Mouse (Mus musculus): ENCODE measurements at regions not wholly inside any gene's neighbourhood (a gene's known extent, or its start where the extent isn't known, plus 50 kb on each side); places are given as distances from the start of the nearest gene placed in this dataset.

GRCm38 (mm10) chr17:72993134-72993533 is 75.0 kb downstream of the Lbh start:
- Histone ChIP-seq H3K36me3 (replicated peaks) (no peaks in the 10 kb centered on the region), H3K4me1 (replicated peaks) (no peaks in the 10 kb centered on the region), H3K9me3 (replicated peaks) (no peaks in the 10 kb centered on the region), H3K9ac (no peak overlapping the region), H3K4me3 (replicated peaks) (no peak overlapping the region), H3K27ac (replicated peaks) (no peak overlapping the region), H3K4me2 (no peak overlapping the region), H3K27me3 (no peaks in the 10 kb centered on the region)
- no peak for ATAC-seq (ENCODE audit: insufficient read depth)

GRCm38 (mm10) chr17:72993626-72994025 is 75.5 kb downstream of the Lbh start:
- Histone ChIP-seq H3K4me1 (replicated peaks) (no peaks in the 10 kb centered on the region), H3K36me3 (replicated peaks) (no peaks in the 10 kb centered on the region), H3K4me2 (no peak overlapping the region), H3K9ac (no peak overlapping the region), H3K27ac (replicated peaks) (no peak overlapping the region), H3K27me3 (no peaks in the 10 kb centered on the region), H3K4me3 (replicated peaks) (no peak overlapping the region), H3K9me3 (replicated peaks) (no peaks in the 10 kb centered on the region)
- 65% methylated on average over 7 of the region's 7 CpGs for WGBS (ENCODE audit: insufficient replicate concordance)
- no peak for ATAC-seq (ENCODE audit: insufficient read depth)

DNA sequence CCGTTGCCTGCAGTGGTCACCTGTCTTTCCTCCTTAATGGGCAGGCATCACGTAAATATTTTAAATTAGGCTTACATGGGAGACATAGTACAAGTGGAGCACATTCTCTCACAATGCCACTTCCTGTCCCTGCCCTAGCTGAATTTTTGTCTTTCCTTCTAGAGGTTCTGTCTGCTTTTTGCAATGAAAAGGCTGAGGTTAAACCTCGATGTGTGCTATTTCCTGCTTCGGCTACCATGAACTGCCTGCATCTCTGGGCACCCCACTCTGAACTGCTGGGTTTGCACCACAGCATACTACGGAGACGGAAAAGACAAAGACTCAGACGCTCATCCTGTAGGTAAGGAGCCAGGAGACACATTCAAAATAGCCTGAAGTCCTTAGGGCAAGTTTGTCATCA is 78.4 kb downstream of the Lbh start:
- Histone ChIP-seq H3K27me3 (no peaks in the 10 kb centered on the region), H3K4me2 (no peak overlapping the region), H3K9ac (no peak overlapping the region), H3K4me1 (replicated peaks) (no peaks in the 10 kb centered on the region), H3K36me3 (replicated peaks) (no peaks in the 10 kb centered on the region), H3K27ac (replicated peaks) (no peak overlapping the region), H3K9me3 (replicated peaks) (no peaks in the 10 kb centered on the region), H3K4me3 (replicated peaks) (no peak overlapping the region)
- ATAC-seq (ENCODE audit: insufficient read depth): no peak
- 28% methylated on average over 7 of the region's 7 CpGs for WGBS (ENCODE audit: insufficient replicate concordance)

DNA sequence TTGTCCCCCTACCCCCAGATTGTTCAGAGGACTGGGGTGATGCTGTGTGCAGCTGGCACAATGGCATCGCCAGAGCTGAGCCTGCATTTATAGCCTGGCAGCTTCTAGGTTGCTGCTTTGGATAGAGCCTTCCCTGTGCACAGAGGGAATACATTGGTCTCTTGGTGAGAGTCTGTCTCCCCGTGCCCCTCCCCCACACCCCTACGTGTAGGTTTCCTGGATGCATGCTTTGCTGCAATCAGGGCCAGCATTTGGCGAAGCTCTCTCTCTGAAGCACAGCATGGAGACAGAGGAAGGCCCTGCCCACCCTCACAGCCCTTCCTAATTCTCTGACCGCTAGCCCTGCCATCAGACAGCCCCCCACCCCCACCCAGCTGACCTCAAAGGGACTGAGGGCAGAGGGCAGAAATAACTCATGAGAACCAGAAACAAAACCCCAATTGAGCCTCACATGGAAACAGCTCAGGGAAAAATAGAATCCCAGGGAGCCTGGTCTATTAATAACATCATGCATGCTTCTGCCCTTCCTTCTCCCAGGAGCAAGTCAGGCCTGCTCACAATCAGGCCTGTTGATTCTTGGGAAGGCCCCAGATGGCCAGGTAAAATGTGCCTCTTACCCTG is 79.3 kb downstream of the Lbh start:
- H3K9me3 ChIP-seq (replicated peaks): no peaks in the 10 kb centered on the region
- no peaks in the 10 kb centered on the region for H3K4me1 ChIP-seq (replicated peaks)
- H3K9ac ChIP-seq: no peak overlapping the region
- no peak overlapping the region for H3K4me2 ChIP-seq
- H3K4me3 ChIP-seq (replicated peaks): no peak overlapping the region
- H3K27ac ChIP-seq (replicated peaks): no peak overlapping the region
- no peak for ATAC-seq (ENCODE audit: insufficient read depth)
- WGBS (ENCODE audit: insufficient replicate concordance): 25% methylated on average over 5 of the region's 5 CpGs
- H3K27me3 ChIP-seq: no peaks in the 10 kb centered on the region
- H3K36me3 ChIP-seq (replicated peaks): no peaks in the 10 kb centered on the region

DNA sequence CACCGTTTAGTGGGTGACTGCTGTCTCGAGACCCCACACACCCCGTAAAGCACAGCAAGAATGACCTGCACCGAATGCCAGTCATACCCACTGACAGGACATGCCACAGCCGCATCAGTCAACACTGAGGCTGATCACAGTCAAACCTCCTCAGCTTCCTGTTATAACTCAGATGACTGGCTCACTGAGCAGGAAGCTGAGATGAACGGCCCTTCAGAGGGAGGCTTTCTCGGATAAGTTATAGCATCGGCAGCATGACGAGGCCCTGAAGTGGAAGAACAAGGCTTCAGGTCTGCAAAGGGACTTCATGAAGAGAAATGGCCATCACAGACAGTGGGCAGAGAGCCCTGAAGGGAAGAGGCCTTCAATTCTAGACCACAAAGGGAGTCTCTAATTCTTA is 87.0 kb downstream of the Lbh start:
- H3K36me3 ChIP-seq (replicated peaks): no peaks in the 10 kb centered on the region
- no peak overlapping the region for H3K4me3 ChIP-seq (replicated peaks)
- no peak overlapping the region for H3K4me2 ChIP-seq
- H3K27me3 ChIP-seq: no peaks in the 10 kb centered on the region
- H3K9ac ChIP-seq: no peak overlapping the region
- H3K27ac ChIP-seq (replicated peaks): no peak overlapping the region
- ATAC-seq (ENCODE audit: insufficient read depth): no peak
- no peaks in the 10 kb centered on the region for H3K9me3 ChIP-seq (replicated peaks)
- WGBS (ENCODE audit: insufficient replicate concordance): 31% methylated on average over 9 of the region's 9 CpGs
- H3K4me1 ChIP-seq (replicated peaks): no peaks in the 10 kb centered on the region

- no peak overlapping the region for H3K9ac ChIP-seq
- H3K4me1 ChIP-seq (replicated peaks): no peaks in the 10 kb centered on the region
- H3K36me3 ChIP-seq (replicated peaks): no peaks in the 10 kb centered on the region
- no peak overlapping the region for H3K4me2 ChIP-seq
- no peak overlapping the region for H3K4me3 ChIP-seq (replicated peaks)
- no peak overlapping the region for H3K27ac ChIP-seq (replicated peaks)
- WGBS (ENCODE audit: insufficient replicate concordance): 21% methylated on average over 4 of the region's 4 CpGs
- no peak for ATAC-seq (ENCODE audit: insufficient read depth)
- H3K9me3 ChIP-seq (replicated peaks): no peaks in the 10 kb centered on the region
- H3K27me3 ChIP-seq: no peaks in the 10 kb centered on the region
Measured at GRCm38 (mm10) chr17:73008901-73009300, 90.8 kb downstream of the Lbh start.

DNA sequence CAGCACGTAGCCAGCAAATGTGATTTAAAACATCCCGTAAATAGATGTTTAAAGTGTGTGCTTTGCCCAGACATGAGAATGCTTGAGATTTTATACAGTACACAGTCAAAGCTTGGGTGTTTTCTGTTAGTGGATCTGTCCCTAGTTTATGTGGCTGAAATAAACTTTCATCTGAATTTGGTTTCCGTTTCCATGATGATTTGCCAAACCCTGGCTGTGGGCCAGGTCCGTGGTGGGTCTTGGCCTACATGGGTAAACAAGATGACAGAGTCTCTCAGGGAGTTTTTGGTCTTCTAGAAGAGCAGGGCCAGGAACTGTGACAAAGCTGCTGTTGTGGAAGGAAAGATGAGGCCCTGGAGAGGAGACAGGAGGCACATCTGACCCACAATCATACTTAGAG is 91.9 kb downstream of the Lbh start:
- Histone ChIP-seq H3K4me3 (replicated peaks) (no peak overlapping the region), H3K9me3 (replicated peaks) (no peaks in the 10 kb centered on the region), H3K4me1 (replicated peaks) (no peaks in the 10 kb centered on the region), H3K4me2 (no peak overlapping the region), H3K36me3 (replicated peaks) (no peaks in the 10 kb centered on the region), H3K27me3 (no peaks in the 10 kb centered on the region), H3K9ac (no peak overlapping the region), H3K27ac (replicated peaks) (no peak overlapping the region)
- ATAC-seq (ENCODE audit: insufficient read depth): no peak
- WGBS (ENCODE audit: insufficient replicate concordance): 69% methylated on average over 4 of the region's 4 CpGs

GRCm38 (mm10) chr17:73012356-73012755 is 94.3 kb downstream of the Lbh start:
- WGBS (ENCODE audit: insufficient replicate concordance): 37% methylated on average over 6 of the region's 6 CpGs
- Histone ChIP-seq H3K9ac (no peak overlapping the region), H3K9me3 (replicated peaks) (no peaks in the 10 kb centered on the region), H3K36me3 (replicated peaks) (no peaks in the 10 kb centered on the region), H3K27me3 (no peaks in the 10 kb centered on the region), H3K4me1 (replicated peaks) (no peaks in the 10 kb centered on the region), H3K4me2 (no peak overlapping the region), H3K4me3 (replicated peaks) (no peak overlapping the region), H3K27ac (replicated peaks) (no peak overlapping the region)
- no peak for ATAC-seq (ENCODE audit: insufficient read depth)

- Histone ChIP-seq H3K4me1 (replicated peaks) (no peaks in the 10 kb centered on the region), H3K27ac (replicated peaks) (no peak overlapping the region), H3K4me2 (no peak overlapping the region), H3K36me3 (replicated peaks) (no peaks in the 10 kb centered on the region), H3K9ac (no peak overlapping the region), H3K27me3 (no peaks in the 10 kb centered on the region), H3K9me3 (replicated peaks) (no peaks in the 10 kb centered on the region), H3K4me3 (replicated peaks) (no peak overlapping the region)
- no peak for ATAC-seq (ENCODE audit: insufficient read depth)
- 50% methylated on average over 5 of the region's 5 CpGs for WGBS (ENCODE audit: insufficient replicate concordance)
Measured at GRCm38 (mm10) chr17:73012954-73013353, 94.8 kb upstream of the Lclat1 start.

GRCm38 (mm10) chr17:73014090-73014853 is 93.5 kb upstream of the Lclat1 start:
- WGBS (ENCODE audit: insufficient replicate concordance): 57% methylated on average over 9 of the region's 9 CpGs
- Histone ChIP-seq H3K27me3 (no peaks in the 10 kb centered on the region), H3K9me3 (replicated peaks) (no peaks in the 10 kb centered on the region), H3K4me3 (replicated peaks) (no peak overlapping the region), H3K27ac (replicated peaks) (no peak overlapping the region), H3K36me3 (replicated peaks) (no peaks in the 10 kb centered on the region), H3K4me2 (no peak overlapping the region), H3K9ac (no peak overlapping the region), H3K4me1 (replicated peaks) (no peaks in the 10 kb centered on the region)
- ATAC-seq (ENCODE audit: insufficient read depth): no peak

DNA sequence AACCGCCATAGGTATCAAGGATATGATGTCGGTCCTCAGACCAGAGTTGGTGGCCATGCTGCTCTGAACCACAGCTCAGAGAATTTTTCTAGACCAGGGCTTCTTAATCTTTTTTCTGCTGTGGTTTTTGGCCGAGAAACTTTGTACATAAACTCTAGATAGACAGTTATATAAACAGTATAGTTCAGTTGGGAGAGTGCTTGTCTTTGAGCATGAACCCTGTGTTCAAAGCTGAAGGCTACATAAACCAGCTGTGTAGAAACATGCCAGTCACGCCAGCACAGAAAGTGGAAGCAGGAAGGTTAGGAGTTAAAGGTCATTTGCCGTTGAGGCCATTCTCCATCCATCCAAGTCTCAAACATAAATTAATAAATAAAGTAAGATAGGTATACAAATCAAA is 90.6 kb upstream of the Lclat1 start:
- Histone ChIP-seq H3K4me2 (no peak overlapping the region), H3K9me3 (replicated peaks) (no peaks in the 10 kb centered on the region), H3K9ac (no peak overlapping the region), H3K36me3 (replicated peaks) (no peaks in the 10 kb centered on the region), H3K4me3 (replicated peaks) (no peak overlapping the region), H3K27ac (replicated peaks) (no peak overlapping the region), H3K4me1 (replicated peaks) (no peaks in the 10 kb centered on the region), H3K27me3 (no peaks in the 10 kb centered on the region)
- ATAC-seq (ENCODE audit: insufficient read depth): no peak
- 62% methylated on average over 5 of the region's 5 CpGs for WGBS (ENCODE audit: insufficient replicate concordance)

GRCm38 (mm10) chr17:73022630-73023051 is 85.1 kb upstream of the Lclat1 start:
- Histone ChIP-seq H3K9ac (no peak overlapping the region), H3K27ac (replicated peaks) (no peak overlapping the region), H3K4me1 (replicated peaks) (no peaks in the 10 kb centered on the region), H3K4me3 (replicated peaks) (no peak overlapping the region), H3K27me3 (no peaks in the 10 kb centered on the region), H3K4me2 (no peak overlapping the region), H3K9me3 (replicated peaks) (no peaks in the 10 kb centered on the region), H3K36me3 (replicated peaks) (no peaks in the 10 kb centered on the region)
- no peak for ATAC-seq (ENCODE audit: insufficient read depth)
- WGBS (ENCODE audit: insufficient replicate concordance): 56% methylated on average over 8 of the region's 8 CpGs
